ENCODE assay signal across 8 mouse cellular contexts in genomic region chr3:89278107-89278506, GRCm38 (mm10). TPM values are rescaled to one million over a fixed set of nuclear protein-coding genes. Genes with fewer than 3 reads are reported as not detected.
DNase-seq lines count a peak whose midpoint lies in the region; ATAC-seq lines count a peak whose summit lies in the region.

No protein-coding gene starts in this region.

- H3K27ac ChIP-seq in forebrain, embryonic 12.5 days: no peak overlapping the region
- no peak overlapping the region for H3K27ac ChIP-seq in hindbrain, embryonic 13.5 days
- H3K27ac ChIP-seq in limb, embryonic 15.5 days: peak overlapping the region; percentile 90
- no peak overlapping the region for H3K27ac ChIP-seq in neural tube, embryonic 14.5 days (ENCODE audit: low read depth, low read length)

- H3K4me2 ChIP-seq in forebrain, embryonic 12.5 days: peak overlapping the region; percentile 24; the same call in 1 of the 2 replicates
- peak overlapping the region; percentile 90; the same call in 1 of the 2 replicates for H3K4me2 ChIP-seq in hindbrain, embryonic 13.5 days
- peak overlapping the region; percentile 94 for H3K4me2 ChIP-seq in limb, embryonic 15.5 days
- H3K4me2 ChIP-seq in neural tube, embryonic 14.5 days (ENCODE audit: low read depth, low read length): peak overlapping the region; percentile 96; the same call in 1 of the 2 replicates

- H3K4me1 ChIP-seq in forebrain, embryonic 12.5 days: peaks cover 43% of the 10 kb centered on the region
- peaks cover 43% of the 10 kb centered on the region for H3K4me1 ChIP-seq in hindbrain, embryonic 13.5 days (replicated peaks)
- peaks cover 58% of the 10 kb centered on the region for H3K4me1 ChIP-seq in limb, embryonic 15.5 days
- peaks cover 25% of the 10 kb centered on the region for H3K4me1 ChIP-seq in neural tube, embryonic 14.5 days (ENCODE audit: control insufficient read depth, insufficient read depth, low read length)

- WGBS in forebrain, embryonic 12.5 days: 74% methylated on average over 6 of the region's 7 CpGs
- WGBS in hindbrain, embryonic 13.5 days: 68% methylated on average over 7 of the region's 7 CpGs
- 54% methylated on average over 7 of the region's 7 CpGs for WGBS in limb, embryonic 15.5 days
- 72% methylated on average over 7 of the region's 7 CpGs for WGBS in neural tube, embryonic 14.5 days

- no peaks in the 10 kb centered on the region for H3K9me3 ChIP-seq in forebrain, embryonic 12.5 days
- no peaks in the 10 kb centered on the region for H3K9me3 ChIP-seq in hindbrain, embryonic 13.5 days
- no peaks in the 10 kb centered on the region for H3K9me3 ChIP-seq in limb, embryonic 15.5 days
- H3K9me3 ChIP-seq in neural tube, embryonic 14.5 days (ENCODE audit: control insufficient read depth, low read length): no peaks in the 10 kb centered on the region

- peak; percentile 18 for DNase-seq in embryo, embryonic 9.5 days (ENCODE audit: extremely low spot score)
- DNase-seq in embryo, embryonic 10.5 days (ENCODE audit: low spot score): no peak
- no peak for DNase-seq in spleen, postnatal 10 days (ENCODE audit: low spot score in 2 of 2)

- no peaks in the 10 kb centered on the region for H3K36me3 ChIP-seq in forebrain, embryonic 12.5 days (replicated peaks)
- no peaks in the 10 kb centered on the region for H3K36me3 ChIP-seq in hindbrain, embryonic 13.5 days
- peaks cover 26% of the 10 kb centered on the region for H3K36me3 ChIP-seq in limb, embryonic 15.5 days
- H3K36me3 ChIP-seq in neural tube, embryonic 14.5 days (ENCODE audit: control insufficient read depth, insufficient read depth, low read length): no peaks in the 10 kb centered on the region

- 0 out of 2 replicates have a peak overlapping the region, but pooled peaks have one; percentile 8 for H3K4me3 ChIP-seq in forebrain, embryonic 12.5 days (replicated peaks)
- H3K4me3 ChIP-seq in hindbrain, embryonic 13.5 days: peak overlapping the region; percentile 48; the same call in 1 of the 2 replicates
- peak overlapping the region; percentile 58 for H3K4me3 ChIP-seq in limb, embryonic 15.5 days
- peak overlapping the region; percentile 9; the same call in 1 of the 2 replicates for H3K4me3 ChIP-seq in neural tube, embryonic 14.5 days (ENCODE audit: low read depth, low read length)

- ATAC-seq in forebrain, embryonic 12.5 days (ENCODE audit: low FRiP score): no peak
- no peak for ATAC-seq in hindbrain, embryonic 13.5 days (ENCODE audit: low FRiP score)
- no peak for ATAC-seq in limb, embryonic 15.5 days (ENCODE audit: insufficient number of reproducible peaks, low FRiP score, low TSS enrichment, low read depth)
- ATAC-seq in neural tube, embryonic 14.5 days (ENCODE audit: low read depth): no peak
- ATAC-seq in megakaryocyte progenitor cell, adult 5-6 weeks (replicated peaks; ENCODE audit: poor library complexity): no peak

- peaks cover 52% of the 10 kb centered on the region for H3K27me3 ChIP-seq in forebrain, embryonic 12.5 days
- H3K27me3 ChIP-seq in hindbrain, embryonic 13.5 days: peaks cover 63% of the 10 kb centered on the region
- H3K27me3 ChIP-seq in limb, embryonic 15.5 days: no peaks in the 10 kb centered on the region
- 0 out of 2 replicates have a peak, but pooled peaks cover 3% of the 10 kb centered on the region for H3K27me3 ChIP-seq in neural tube, embryonic 14.5 days (ENCODE audit: control insufficient read depth, insufficient read depth, low read length)

- peak overlapping the region; percentile 33; the same call in 1 of the 2 replicates for H3K9ac ChIP-seq in forebrain, embryonic 12.5 days
- 0 out of 2 replicates have a peak overlapping the region, but pooled peaks have one; percentile 70 for H3K9ac ChIP-seq in hindbrain, embryonic 13.5 days
- H3K9ac ChIP-seq in limb, embryonic 15.5 days: peak overlapping the region; percentile 8; the same call in 1 of the 2 replicates
- H3K9ac ChIP-seq in neural tube, embryonic 14.5 days (replicated peaks; ENCODE audit: low read depth, low read length): no peak overlapping the region

RNA-seq across cellular contexts. Expression of gene Efna1, which starts 2.8 kb away (rescaled TPM):
- polyA plus RNA-seq in forebrain, embryonic 12.5 days (2016; fragmentation: Nextera tagmentation; extraction: Ambion mirVana): 9.7 and 12.6 TPM in 2 replicates
- polyA plus RNA-seq in hindbrain, embryonic 13.5 days (2015; fragmentation: Nextera tagmentation; extraction: Ambion mirVana): 12.1 and 12.4 TPM in 2 replicates
- polyA plus RNA-seq in limb, embryonic 15.5 days (2015; fragmentation: Nextera tagmentation; extraction: Ambion mirVana): 59.6 and 64.2 TPM in 2 replicates
- polyA plus RNA-seq in neural tube, embryonic 14.5 days (2014; fragmentation: Nextera tagmentation; extraction: Ambion mirVana): 6.8 and 10.5 TPM in 2 replicates
- 0.62 TPM in 1 of 2 replicates, not detected in the other for total RNA-seq in megakaryocyte progenitor cell, adult 5-6 weeks (2015)
- 0.17 TPM in 1 of 2 replicates, not detected in the other for total RNA-seq in megakaryocyte progenitor cell, adult 5-6 weeks (2017)

RNA-seq across cellular contexts. Expression of gene Slc50a1, which starts 7.7 kb away (rescaled TPM):
- polyA plus RNA-seq in forebrain, embryonic 12.5 days (2016; fragmentation: Nextera tagmentation; extraction: Ambion mirVana): 28.6 and 29.7 TPM in 2 replicates
- 34.6 and 38.0 TPM in 2 replicates for polyA plus RNA-seq in hindbrain, embryonic 13.5 days (2015; fragmentation: Nextera tagmentation; extraction: Ambion mirVana)
- polyA plus RNA-seq in limb, embryonic 15.5 days (2015; fragmentation: Nextera tagmentation; extraction: Ambion mirVana): 91.9 and 92.8 TPM in 2 replicates
- 36.7 and 39.8 TPM in 2 replicates for polyA plus RNA-seq in neural tube, embryonic 14.5 days (2014; fragmentation: Nextera tagmentation; extraction: Ambion mirVana)
- total RNA-seq in megakaryocyte progenitor cell, adult 5-6 weeks (2015): 70.1 and 72.0 TPM in 2 replicates
- total RNA-seq in megakaryocyte progenitor cell, adult 5-6 weeks (2017): 49.4 and 65.0 TPM in 2 replicates

RNA-seq across cellular contexts. Expression of gene Dpm3, which starts 18.9 kb away (rescaled TPM):
- 79.1 and 84.3 TPM in 2 replicates for polyA plus RNA-seq in forebrain, embryonic 12.5 days (2016; fragmentation: Nextera tagmentation; extraction: Ambion mirVana)
- 74.4 and 76.2 TPM in 2 replicates for polyA plus RNA-seq in hindbrain, embryonic 13.5 days (2015; fragmentation: Nextera tagmentation; extraction: Ambion mirVana)
- 131 and 161 TPM in 2 replicates for polyA plus RNA-seq in limb, embryonic 15.5 days (2015; fragmentation: Nextera tagmentation; extraction: Ambion mirVana)
- polyA plus RNA-seq in neural tube, embryonic 14.5 days (2014; fragmentation: Nextera tagmentation; extraction: Ambion mirVana): 69.6 and 84.4 TPM in 2 replicates
- total RNA-seq in megakaryocyte progenitor cell, adult 5-6 weeks (2015): 84.4 and 101 TPM in 2 replicates
- total RNA-seq in megakaryocyte progenitor cell, adult 5-6 weeks (2017): 80.4 and 135 TPM in 2 replicates

RNA-seq across cellular contexts. Expression of gene Trim46, which starts 32.0 kb away (rescaled TPM):
- polyA plus RNA-seq in forebrain, embryonic 12.5 days (2016; fragmentation: Nextera tagmentation; extraction: Ambion mirVana): 25.1 and 26.6 TPM in 2 replicates
- 64.3 and 68.1 TPM in 2 replicates for polyA plus RNA-seq in hindbrain, embryonic 13.5 days (2015; fragmentation: Nextera tagmentation; extraction: Ambion mirVana)
- polyA plus RNA-seq in limb, embryonic 15.5 days (2015; fragmentation: Nextera tagmentation; extraction: Ambion mirVana): 4.0 and 4.7 TPM in 2 replicates
- polyA plus RNA-seq in neural tube, embryonic 14.5 days (2014; fragmentation: Nextera tagmentation; extraction: Ambion mirVana): 61.6 and 70.7 TPM in 2 replicates
- 1.2 and 1.5 TPM in 2 replicates for total RNA-seq in megakaryocyte progenitor cell, adult 5-6 weeks (2015)
- 0.12 and 0.91 TPM in 2 replicates for total RNA-seq in megakaryocyte progenitor cell, adult 5-6 weeks (2017)

RNA-seq across cellular contexts. Expression of gene Krtcap2, which starts 32.3 kb away (rescaled TPM):
- polyA plus RNA-seq in forebrain, embryonic 12.5 days (2016; fragmentation: Nextera tagmentation; extraction: Ambion mirVana): 249 and 252 TPM in 2 replicates
- 205 and 209 TPM in 2 replicates for polyA plus RNA-seq in hindbrain, embryonic 13.5 days (2015; fragmentation: Nextera tagmentation; extraction: Ambion mirVana)
- polyA plus RNA-seq in limb, embryonic 15.5 days (2015; fragmentation: Nextera tagmentation; extraction: Ambion mirVana): 307 and 334 TPM in 2 replicates
- polyA plus RNA-seq in neural tube, embryonic 14.5 days (2014; fragmentation: Nextera tagmentation; extraction: Ambion mirVana): 206 and 240 TPM in 2 replicates
- total RNA-seq in megakaryocyte progenitor cell, adult 5-6 weeks (2015): 284 and 290 TPM in 2 replicates
- 294 and 304 TPM in 2 replicates for total RNA-seq in megakaryocyte progenitor cell, adult 5-6 weeks (2017)

Comparison
In these comparisons a context has a peak if more than half of its experiments do, and no peak if none do; other contexts are left out.
1. H3K4me2 ChIP-seq: peak in every context shown above with its lines; median percentile 96 in neural tube, embryonic 14.5 days; 94 in limb, embryonic 15.5 days; 90 in hindbrain, embryonic 13.5 days; 24 in forebrain, embryonic 12.5 days.
2. H3K4me3 ChIP-seq: peak in every context shown above with its lines; median percentile 58 in limb, embryonic 15.5 days; 48 in hindbrain, embryonic 13.5 days; 9 in neural tube, embryonic 14.5 days; 8 in forebrain, embryonic 12.5 days.